Mouse (Mus musculus) liver, embryonic 14.5 days (tissue): ENCODE measurements around the gene Sh2d3c.

ENCODE experiments used
- CTCF ChIP-seq: IDR thresholded peaks from 2 replicates; pipeline ENCODE4 v1.5.1; 2016; ENCODE audit warnings: antibody characterized with exemption, low read depth, control low read depth
- EP300 ChIP-seq: IDR thresholded peaks from 2 replicates; pipeline ENCODE4 v1.6.1; 2016; ENCODE audit warnings: antibody characterized with exemption, low read depth

GRCm38 (mm10) chr2:32730854-32731253 is 10.0 kb downstream of the Sh2d3c start:
- TF ChIP-seq EP300 (no peak), CTCF (no peak)
